Mouse (Mus musculus) neural tube, embryonic 11.5 days (tissue): ENCODE results near the gene Cpeb1. TPM values are rescaled to one million over a fixed set of nuclear protein-coding genes. Genes with fewer than 3 reads are reported as not detected.

Experiments
- ATAC-seq: fragments of 200-750 bp; cut with Nextera tagmentation; 2 replicates; pipeline ENCODE4 v1.8.0; 2017; ENCODE audit warnings: moderate number of reproducible peaks, mild to moderate bottlenecking, moderate TSS enrichment, moderate library complexity; ENCODE audit not compliant: insufficient read depth, low FRiP score, low TSS enrichment
- DNase-seq: peaks from one replicate; pipeline ENCODE4 v3.0.0-alpha.2; 2015; ENCODE audit warnings: low spot score
- H3K27ac ChIP-seq: fragments of 300-500 bp; sonication (generic); 2 replicates; pipeline ENCODE4 v1.5.1; 2014; ENCODE audit warnings: low read depth, mild to moderate bottlenecking, low read length
- H3K27me3 ChIP-seq: fragments of 300-500 bp; sonication (generic); 2 replicates; pipeline ENCODE4 v1.6.1; 2014; ENCODE audit warnings: mild to moderate bottlenecking, low read length, mixed read lengths; ENCODE audit not compliant: control insufficient read depth, insufficient read depth
- H3K36me3 ChIP-seq: fragments of 300-500 bp; sonication (generic); 2 replicates; pipeline ENCODE4 v1.6.1; 2014; ENCODE audit warnings: mild to moderate bottlenecking, low read length, moderate library complexity, mixed read lengths; ENCODE audit not compliant: control insufficient read depth, insufficient read depth
- H3K4me1 ChIP-seq: fragments of 300-500 bp; sonication (generic); 2 replicates; pipeline ENCODE4 v1.6.1; 2014; ENCODE audit warnings: low read length, mixed read lengths; ENCODE audit not compliant: control insufficient read depth, insufficient read depth
- H3K4me2 ChIP-seq: fragments of 300-500 bp; sonication (generic); 2 replicates; pipeline ENCODE4 v1.6.1; 2014; ENCODE audit warnings: low read depth, mild to moderate bottlenecking, moderate library complexity
- H3K4me3 ChIP-seq: fragments of 300-500 bp; sonication (generic); 2 replicates; pipeline ENCODE4 v1.5.1; 2014; ENCODE audit warnings: low read depth, low read length
- H3K9ac ChIP-seq: fragments of 300-500 bp; sonication (generic); 2 replicates; pipeline ENCODE4 v1.6.1; 2014; ENCODE audit warnings: mild to moderate bottlenecking, low read length
- H3K9me3 ChIP-seq: fragments of 300-500 bp; sonication (generic); 2 replicates; pipeline ENCODE4 v1.6.1; 2016; ENCODE audit warnings: low read length; ENCODE audit not compliant: control insufficient read depth
- WGBS: fragments of 180-500 bp; shearing (Covaris S2); extraction: QIAGEN DNeasy Blood & Tissue Kit; methylation state at CpG from one replicate; pipeline ENCODE4 v1.1.7; 2014; 5-methylcytosine and 5-hydroxymethylcytosine counted together
- polyA plus RNA-seq: library from polyadenylated mRNA; unstranded; fragments of >200 nt; fragmentation: Nextera tagmentation; extraction: Ambion mirVana; gene quantifications from 2 replicates; pipeline ENCODE4 v1.2.1, GENCODE M21; 2014

The Cpeb1 gene
- polyA plus RNA-seq, 1 experiment from 2014 or later = 1.9 TPM

GRCm38 (mm10) chr7:81453443-81454274 is 1.6 kb downstream of the Cpeb1 start:
- WGBS = 6% methylated on average over 67 of the region's 84 CpGs
- Histone ChIP-seq H3K9me3 (no peaks in the 10 kb centered on the region), H3K4me2 (peak overlapping the region; percentile 83), H3K4me1 (peaks cover 10% of the 10 kb centered on the region; the same call in 1 of the 2 replicates), H3K27me3 (peaks cover 52% of the 10 kb centered on the region), H3K27ac (no peak overlapping the region), H3K9ac (no peak overlapping the region), H3K4me3 (peak overlapping the region; percentile 44), H3K36me3 (no peaks in the 10 kb centered on the region)
- peak; percentile 71 for DNase-seq
- peak; percentile 60 for ATAC-seq

- H3K9me3 ChIP-seq = no peaks in the 10 kb centered on the region
- DNase-seq (peak; percentile 59), ATAC-seq (0 out of 2 replicates have a peak, but pooled peaks have one; percentile 9)
- no peak overlapping the region for H3K9ac ChIP-seq
- H3K27ac ChIP-seq = no peak overlapping the region
- WGBS = 5% methylated on average over 21 of the region's 21 CpGs
- H3K4me3 ChIP-seq = peak overlapping the region; percentile 44; the same call in 1 of the 2 replicates
- no peaks in the 10 kb centered on the region for H3K36me3 ChIP-seq
- peaks cover 52% of the 10 kb centered on the region for H3K27me3 ChIP-seq
- peak overlapping the region; percentile 36 for H3K4me2 ChIP-seq
- H3K4me1 ChIP-seq = peaks cover 10% of the 10 kb centered on the region; the same call in 1 of the 2 replicates
Measured at GRCm38 (mm10) chr7:81452971-81453441, 2.3 kb downstream of the Cpeb1 start.

GRCm38 (mm10) chr7:81398957-81399356 is 56.3 kb downstream of the Cpeb1 start:
- Histone ChIP-seq H3K9ac (no peak overlapping the region), H3K27ac (no peak overlapping the region), H3K4me1 (no peaks in the 10 kb centered on the region), H3K36me3 (no peaks in the 10 kb centered on the region), H3K4me3 (no peak overlapping the region), H3K27me3 (no peaks in the 10 kb centered on the region), H3K9me3 (no peaks in the 10 kb centered on the region), H3K4me2 (no peak overlapping the region)
- WGBS = 56% methylated on average over 2 of the region's 2 CpGs
- ATAC-seq (no peak), DNase-seq (no peak)

GRCm38 (mm10) chr7:81379363-81379762 is 75.9 kb downstream of the Cpeb1 start:
- no peak overlapping the region for H3K4me2 ChIP-seq
- no peaks in the 10 kb centered on the region for H3K27me3 ChIP-seq
- H3K36me3 ChIP-seq = no peaks in the 10 kb centered on the region
- ATAC-seq = no peak
- no peak overlapping the region for H3K4me3 ChIP-seq
- no peaks in the 10 kb centered on the region for H3K9me3 ChIP-seq
- no peak overlapping the region for H3K27ac ChIP-seq
- WGBS = 85% methylated on average over 1 of the region's 1 CpGs
- no peak for DNase-seq
- no peak overlapping the region for H3K9ac ChIP-seq
- H3K4me1 ChIP-seq = no peaks in the 10 kb centered on the region

- no peaks in the 10 kb centered on the region for H3K36me3 ChIP-seq
- no peak overlapping the region for H3K4me3 ChIP-seq
- no peaks in the 10 kb centered on the region for H3K9me3 ChIP-seq
- ATAC-seq (peak; percentile 74), DNase-seq (peak; percentile 71)
- H3K4me2 ChIP-seq = peak overlapping the region; percentile 25
- no peaks in the 10 kb centered on the region for H3K27me3 ChIP-seq
- H3K9ac ChIP-seq = peak overlapping the region; percentile 23; the same call in 1 of the 2 replicates
- H3K27ac ChIP-seq = no peak overlapping the region
- no peaks in the 10 kb centered on the region for H3K4me1 ChIP-seq
- 10% methylated on average over 13 of the region's 13 CpGs for WGBS
Measured at GRCm38 (mm10) chr7:81372337-81372920, 82.8 kb downstream of the Cpeb1 start.

- Histone ChIP-seq H3K4me2 (peak overlapping the region; percentile 25), H3K27ac (no peak overlapping the region), H3K9ac (no peak overlapping the region), H3K36me3 (no peaks in the 10 kb centered on the region), H3K4me3 (no peak overlapping the region), H3K9me3 (no peaks in the 10 kb centered on the region), H3K4me1 (no peaks in the 10 kb centered on the region), H3K27me3 (no peaks in the 10 kb centered on the region)
- DNase-seq = no peak
- WGBS = 20% methylated on average over 5 of the region's 5 CpGs
- ATAC-seq = no peak
Measured at GRCm38 (mm10) chr7:81371811-81372210, 83.5 kb downstream of the Cpeb1 start.

- no peaks in the 10 kb centered on the region for H3K36me3 ChIP-seq
- no peaks in the 10 kb centered on the region for H3K9me3 ChIP-seq
- no peak for DNase-seq
- ATAC-seq = no peak
- no peak overlapping the region for H3K27ac ChIP-seq
- H3K4me2 ChIP-seq = no peak overlapping the region
- 61% methylated on average over 3 of the region's 3 CpGs for WGBS
- H3K27me3 ChIP-seq = no peaks in the 10 kb centered on the region
- H3K9ac ChIP-seq = no peak overlapping the region
- H3K4me3 ChIP-seq = no peak overlapping the region
- no peaks in the 10 kb centered on the region for H3K4me1 ChIP-seq
Measured at GRCm38 (mm10) chr7:81369724-81370123, 85.5 kb downstream of the Cpeb1 start.

GRCm38 (mm10) chr7:81367946-81368345 is 87.3 kb downstream of the Cpeb1 start:
- Histone ChIP-seq H3K9ac (no peak overlapping the region), H3K27ac (no peak overlapping the region), H3K36me3 (no peaks in the 10 kb centered on the region), H3K9me3 (no peaks in the 10 kb centered on the region), H3K4me1 (no peaks in the 10 kb centered on the region), H3K4me3 (no peak overlapping the region), H3K4me2 (no peak overlapping the region), H3K27me3 (no peaks in the 10 kb centered on the region)
- WGBS = 79% methylated on average over 3 of the region's 3 CpGs
- DNase-seq (no peak), ATAC-seq (no peak)
